Mouse (Mus musculus) gastrocnemius, adult 2 months (tissue): ENCODE results near the gene 2310022B05Rik. TPM values are rescaled to one million over a fixed set of nuclear protein-coding genes. Genes with fewer than 3 reads are reported as not detected.

ENCODE experiments used
- DNase-seq: peaks from one replicate; pipeline ENCODE4 v3.0.0; 2022
- H3K27ac ChIP-seq: fragments of 200-600 bp; 2 replicates; pipeline ENCODE4 v1.8.1; 2022; ENCODE audit warnings: mild to moderate bottlenecking
- H3K4me3 ChIP-seq: fragments of 200-600 bp; 2 replicates; pipeline ENCODE4 v1.8.1; 2022; ENCODE audit warnings: mild to moderate bottlenecking, moderate library complexity
- CTCF ChIP-seq: fragments of 200-600 bp; IDR thresholded peaks from 2 replicates; pipeline ENCODE4 v1.8.1; 2022; ENCODE audit warnings: antibody characterized with exemption, mild to moderate bottlenecking, moderate library complexity
- intact Hi-C: fragments of 180-260 bp; cut with DNase I; formaldehyde crosslinking; loops from one replicate; pipeline ENCODE4 v1.15.1; 2025
- total RNA-seq, 2 experiments: library from RNA; stranded (reverse); gene quantifications; 2 replicates each; pipeline ENCODE4 v1.2.3; 2021

Gene 2310022B05Rik
- total RNA-seq, 2 experiments from 2014 or later = 10.4 to 17.3 TPM

- H3K4me3 ChIP-seq = no peak overlapping the region
- intact Hi-C loops = no loop called here
- peak overlapping the region; percentile 69 for H3K27ac ChIP-seq
- no peak for TF ChIP-seq CTCF
- peak; percentile 51 for DNase-seq
These were observed 32.7 kb downstream of the 2310022B05Rik start for GRCm38 (mm10) chr8:124630489-124630888.

- intact Hi-C loops = loop anchor here (5.0 kb wide), 1 partner anchor 36 kb away; the partner anchor contains the start of gene 2310022B05Rik
- TF ChIP-seq CTCF = no peak
- no peak for DNase-seq
These were observed 36.9 kb downstream of the 2310022B05Rik start for GRCm38 (mm10) chr8:124626251-124626650.

GRCm38 (mm10) chr8:124621255-124621654 is 41.9 kb downstream of the 2310022B05Rik start:
- no peak for TF ChIP-seq CTCF
- intact Hi-C loops = no loop called here

More at GRCm38 (mm10) chr8:124626251-124626650, 36.9 kb downstream of the 2310022B05Rik start:
- no peak overlapping the region for H3K27ac ChIP-seq
- H3K4me3 ChIP-seq = no peak overlapping the region

GRCm38 (mm10) chr8:124618252-124618651 is 44.9 kb downstream of the 2310022B05Rik start:
- Histone ChIP-seq H3K27ac (no peak overlapping the region), H3K4me3 (no peak overlapping the region)
- no peak for DNase-seq
- no peak for TF ChIP-seq CTCF
- intact Hi-C loops = no loop called here

More at GRCm38 (mm10) chr8:124621255-124621654, 41.9 kb downstream of the 2310022B05Rik start:
- Histone ChIP-seq H3K4me3 (no peak overlapping the region), H3K27ac (no peak overlapping the region)
- no peak for DNase-seq

- peak; percentile 77 for DNase-seq
- Histone ChIP-seq H3K27ac (peak overlapping the region; percentile 71), H3K4me3 (peak overlapping the region; percentile 70)
- TF ChIP-seq CTCF = peak; percentile 95; the same call in 1 of the 2 replicates
- intact Hi-C loops = loop anchor here (1.0 kb wide), 1 partner anchor 60 kb away; no protein-coding TSS in a partner anchor
These were observed 45.8 kb downstream of the 2310022B05Rik start for GRCm38 (mm10) chr8:124617266-124617869.

GRCm38 (mm10) chr8:124614325-124614724 is 48.8 kb downstream of the 2310022B05Rik start:
- intact Hi-C loops = no loop called here
- H3K27ac ChIP-seq = no peak overlapping the region
- TF ChIP-seq CTCF = no peak
- no peak for DNase-seq
- no peak overlapping the region for H3K4me3 ChIP-seq

- no peak for DNase-seq
- TF ChIP-seq CTCF = no peak
- intact Hi-C loops = no loop called here
- H3K27ac ChIP-seq = no peak overlapping the region
- no peak overlapping the region for H3K4me3 ChIP-seq
These were observed 54.2 kb downstream of the 2310022B05Rik start for GRCm38 (mm10) chr8:124608972-124609353.

GRCm38 (mm10) chr8:124608239-124608971 is 54.8 kb downstream of the 2310022B05Rik start:
- H3K4me3 ChIP-seq = no peak overlapping the region
- intact Hi-C loops = no loop called here
- peak; percentile 64 for TF ChIP-seq CTCF
- H3K27ac ChIP-seq = no peak overlapping the region
- no peak for DNase-seq

GRCm38 (mm10) chr8:124604066-124604465 is 59.1 kb downstream of the 2310022B05Rik start:
- no peak for DNase-seq
- H3K27ac ChIP-seq = no peak overlapping the region
- intact Hi-C loops = no loop called here
- peak; percentile 8; the same call in 1 of the 2 replicates for TF ChIP-seq CTCF
- H3K4me3 ChIP-seq = no peak overlapping the region

GRCm38 (mm10) chr8:124589393-124589792 is 73.8 kb downstream of the 2310022B05Rik start:
- no peak overlapping the region for H3K4me3 ChIP-seq
- TF ChIP-seq CTCF = no peak
- intact Hi-C loops = no loop called here
- peak; percentile 46 for DNase-seq
- no peak overlapping the region for H3K27ac ChIP-seq

- no peak overlapping the region for H3K4me3 ChIP-seq
- peak overlapping the region; percentile 40 for H3K27ac ChIP-seq
- TF ChIP-seq CTCF = no peak
- no peak for DNase-seq
- intact Hi-C loops = no loop called here
These were observed 76.6 kb downstream of the 2310022B05Rik start for GRCm38 (mm10) chr8:124586556-124586955.

Other genes with a start within 250 kb of the 2310022B05Rik start
- under 1 TPM; 0.15 to 0.50 TPM for gene Pgbd5, start 223.7 kb downstream of the 2310022B05Rik start, total RNA-seq
- gene Cog2, start 142.6 kb downstream of the 2310022B05Rik start, total RNA-seq = 10 to 100 TPM; 17.1 to 17.7 TPM
- gene Agt, start 93.7 kb downstream of the 2310022B05Rik start, total RNA-seq = 10 to 100 TPM; 12.0 to 18.0 TPM
- not detected for gene Capn9, start 87.3 kb downstream of the 2310022B05Rik start, total RNA-seq
- 10 to 100 TPM; 19.3 to 20.8 TPM for gene Ttc13, start 58.6 kb upstream of the 2310022B05Rik start, total RNA-seq
- 1 to 10 TPM; 2.9 to 3.5 TPM for gene Arv1, start 58.8 kb upstream of the 2310022B05Rik start, total RNA-seq
- gene Fam89a, start 88.5 kb upstream of the 2310022B05Rik start, total RNA-seq = 1 to 10 TPM in 1 of 2 experiments, under 1 TPM in 1; 0.54 to 1.2 TPM
- under 1 TPM; 0.06 to 0.10 TPM for gene Trim67, start 129.7 kb upstream of the 2310022B05Rik start, total RNA-seq
- 100 to 1,000 TPM; 157 to 173 TPM for gene Gnpat, start 199.7 kb upstream of the 2310022B05Rik start, total RNA-seq
- gene 2810004N23Rik, start 199.8 kb upstream of the 2310022B05Rik start, total RNA-seq = 10 to 100 TPM; 29.7 to 34.0 TPM
- gene Exoc8, start 234.3 kb upstream of the 2310022B05Rik start, total RNA-seq = 1 to 10 TPM; 7.6 to 7.8 TPM
- gene Sprtn, start 234.5 kb upstream of the 2310022B05Rik start, total RNA-seq = 1 to 10 TPM; 6.7 to 7.5 TPM